ENCODE assay signal across 24 mouse cellular contexts in the genomic region with DNA sequence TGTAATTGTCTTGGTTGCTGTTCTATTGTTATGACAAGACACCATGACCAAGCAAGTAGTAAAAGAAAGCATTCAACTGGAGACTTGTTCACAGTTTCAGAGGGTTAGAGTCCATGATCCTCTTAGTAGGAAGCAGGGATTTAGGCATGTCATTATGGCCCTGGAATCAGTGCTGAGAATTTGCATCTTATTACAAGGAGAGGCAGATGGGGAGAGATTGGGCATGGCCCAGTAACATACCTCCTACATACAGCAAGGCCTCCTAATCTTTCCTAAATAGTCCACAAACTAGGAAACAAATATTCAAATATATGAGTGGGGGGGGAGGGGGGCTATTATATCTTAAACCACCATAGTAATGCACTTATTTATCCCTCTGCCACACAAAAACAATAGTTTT.
A peak's percentile ranks its signal among the peaks of the same experiment; 100 is the strongest.
DNase-seq lines count a peak whose midpoint lies in the region; ATAC-seq and TF ChIP-seq lines count a peak whose summit lies in the region.
"Had no signal": no experiment of that assay in that cellular context is flagged by ENCODE, and none has a peak within 500 bp of the region (broad histone marks: within the 10 kb centered on the region; RNA-seq: fewer than 3 reads in every experiment).

No protein-coding gene starts in this region.

- TF ChIP-seq CTCF in midbrain, postnatal 0 days (IDR thresholded peaks at IDR 0.05): no peak
- TF ChIP-seq CTCF in brain, embryonic 14.5 days (IDR thresholded peaks at IDR 0.05; ENCODE audit: borderline replicate concordance, extremely low read depth, insufficient read depth, insufficient read length): no peak

- H3K27me3 ChIP-seq in midbrain, embryonic 11.5 days (ENCODE audit: control insufficient read depth, insufficient read depth, low read length): no peaks in the 10 kb centered on the region
- no peaks in the 10 kb centered on the region for H3K27me3 ChIP-seq in midbrain, postnatal 0 days (ENCODE audit: insufficient read depth, low read length)
- H3K27me3 ChIP-seq in midbrain, embryonic 13.5 days: no peaks in the 10 kb centered on the region
- no peaks in the 10 kb centered on the region for H3K27me3 ChIP-seq in midbrain, embryonic 14.5 days (ENCODE audit: control insufficient read depth, insufficient read depth, low read length)
- H3K27me3 ChIP-seq: CH12.LX; embryonic facial prominence, embryonic 12.5 days; forebrain, embryonic 13.5 days; forebrain, embryonic 15.5 days had no signal

- no peaks in the 10 kb centered on the region for H3K4me1 ChIP-seq in midbrain, embryonic 11.5 days (ENCODE audit: control insufficient read depth, insufficient read depth, low read length)
- no peaks in the 10 kb centered on the region for H3K4me1 ChIP-seq in midbrain, postnatal 0 days (ENCODE audit: insufficient read depth, low read length)
- H3K4me1 ChIP-seq in midbrain, embryonic 13.5 days (replicated peaks): no peaks in the 10 kb centered on the region
- H3K4me1 ChIP-seq in midbrain, embryonic 14.5 days (ENCODE audit: control insufficient read depth, insufficient read depth, low read length): no peaks in the 10 kb centered on the region
- H3K4me1 ChIP-seq: embryonic facial prominence, embryonic 10.5 days; embryonic facial prominence, embryonic 12.5 days; forebrain, embryonic 13.5 days; forebrain, embryonic 15.5 days had no signal

- H3K9me3 ChIP-seq in midbrain, embryonic 11.5 days (ENCODE audit: control insufficient read depth, low read length): no peaks in the 10 kb centered on the region
- H3K9me3 ChIP-seq in midbrain, postnatal 0 days (ENCODE audit: low read length): no peaks in the 10 kb centered on the region
- H3K9me3 ChIP-seq in midbrain, embryonic 13.5 days: no peaks in the 10 kb centered on the region
- H3K9me3 ChIP-seq in midbrain, embryonic 14.5 days (ENCODE audit: control insufficient read depth, low read length): no peaks in the 10 kb centered on the region
- H3K9me3 ChIP-seq: embryonic facial prominence, embryonic 10.5 days; embryonic facial prominence, embryonic 12.5 days; forebrain, embryonic 13.5 days; forebrain, embryonic 15.5 days; G1E had no signal

- H3K4me2 ChIP-seq in midbrain, embryonic 11.5 days: no peak overlapping the region
- no peak overlapping the region for H3K4me2 ChIP-seq in midbrain, postnatal 0 days (ENCODE audit: low read depth, low read length, poor library complexity, severe bottlenecking)
- H3K4me2 ChIP-seq in midbrain, embryonic 13.5 days (replicated peaks): no peak overlapping the region
- no peak overlapping the region for H3K4me2 ChIP-seq in midbrain, embryonic 14.5 days (ENCODE audit: low read length)
- H3K4me2 ChIP-seq: embryonic facial prominence, embryonic 12.5 days; forebrain, embryonic 13.5 days; forebrain, embryonic 15.5 days had no signal

- H3K27ac ChIP-seq in midbrain, embryonic 11.5 days (ENCODE audit: low read depth, low read length): no peak overlapping the region
- no peak overlapping the region for H3K27ac ChIP-seq in midbrain, postnatal 0 days (ENCODE audit: low read depth, low read length)
- H3K27ac ChIP-seq in midbrain, embryonic 13.5 days: no peak overlapping the region
- no peak overlapping the region for H3K27ac ChIP-seq in midbrain, embryonic 14.5 days (replicated peaks; ENCODE audit: low read depth, low read length)
- H3K27ac ChIP-seq: embryonic facial prominence, embryonic 10.5 days; embryonic facial prominence, embryonic 12.5 days; forebrain, embryonic 13.5 days; forebrain, embryonic 15.5 days had no signal

- H3K36me3 ChIP-seq in midbrain, embryonic 11.5 days (ENCODE audit: control insufficient read depth, insufficient read depth, low read length): no peaks in the 10 kb centered on the region
- no peaks in the 10 kb centered on the region for H3K36me3 ChIP-seq in midbrain, postnatal 0 days (ENCODE audit: insufficient read depth, low read length)
- no peaks in the 10 kb centered on the region for H3K36me3 ChIP-seq in midbrain, embryonic 13.5 days
- H3K36me3 ChIP-seq in midbrain, embryonic 14.5 days (ENCODE audit: control insufficient read depth, insufficient read depth, low read length): no peaks in the 10 kb centered on the region
- H3K36me3 ChIP-seq: embryonic facial prominence, embryonic 10.5 days; embryonic facial prominence, embryonic 12.5 days; forebrain, embryonic 15.5 days; G1E had no signal

- ATAC-seq in midbrain, embryonic 11.5 days (ENCODE audit: low FRiP score): peak; percentile 61; the same call in 1 of the 2 replicates
- ATAC-seq in midbrain, postnatal 0 days (ENCODE audit: low FRiP score): no peak
- ATAC-seq in midbrain, embryonic 13.5 days: peak; percentile 53; the same call in 1 of the 2 replicates
- no peak for ATAC-seq in midbrain, embryonic 14.5 days (ENCODE audit: low FRiP score, low TSS enrichment)
- ATAC-seq: activated CD4-positive, CD25-positive, alpha-beta regulatory T cell, adult 4 months; CD4-positive, CD25-positive, alpha-beta regulatory T cell, adult 4 months; forebrain, embryonic 13.5 days; forebrain, embryonic 15.5 days; forebrain, postnatal 0 days; Patski had no signal

- TF ChIP-seq POLR2A in brain, embryonic 14.5 days (IDR thresholded peaks at IDR 0.05; ENCODE audit: borderline replicate concordance, extremely low read depth, insufficient read depth, insufficient read length, poor library complexity, severe bottlenecking): no peak

- no peak for DNase-seq in midbrain, embryonic 11.5 days (ENCODE audit: low spot score, missing footprints)
- no peak for DNase-seq in midbrain, postnatal 0 days (ENCODE audit: low spot score)
- no peak for DNase-seq in midbrain, embryonic 14.5 days
- DNase-seq in brain, embryonic 14.5 days (ENCODE audit: low read depth): peak; percentile 3
- DNase-seq: adrenal gland, adult 8-10 months; adrenal gland, postnatal 14 days; adrenal gland, postnatal 36 days; B cell, adult 2 months; cerebellum, adult 11-12 months; cerebellum, adult 2 months; cerebellum, adult 9-10 months; cerebellum, postnatal 10 days; cerebellum, postnatal 25 days; forebrain, postnatal 0 days had no signal

- no peak overlapping the region for H3K9ac ChIP-seq in midbrain, embryonic 11.5 days (ENCODE audit: low read length)
- H3K9ac ChIP-seq in midbrain, postnatal 0 days (replicated peaks; ENCODE audit: low read length, poor library complexity, severe bottlenecking): no peak overlapping the region
- H3K9ac ChIP-seq in midbrain, embryonic 13.5 days (replicated peaks): no peak overlapping the region
- H3K9ac ChIP-seq in midbrain, embryonic 14.5 days (replicated peaks; ENCODE audit: low read length): no peak overlapping the region
- H3K9ac ChIP-seq: embryonic facial prominence, embryonic 12.5 days; forebrain, embryonic 13.5 days; forebrain, embryonic 15.5 days; forebrain, postnatal 0 days had no signal

- H3K4me3 ChIP-seq in midbrain, embryonic 11.5 days (ENCODE audit: low read depth, low read length): no peak overlapping the region
- no peak overlapping the region for H3K4me3 ChIP-seq in midbrain, postnatal 0 days (ENCODE audit: low read depth, low read length)
- H3K4me3 ChIP-seq in midbrain, embryonic 13.5 days (replicated peaks): no peak overlapping the region
- no peak overlapping the region for H3K4me3 ChIP-seq in midbrain, embryonic 14.5 days (replicated peaks; ENCODE audit: low read depth, low read length)
- H3K4me3 ChIP-seq: embryonic facial prominence, embryonic 10.5 days; embryonic facial prominence, embryonic 12.5 days; forebrain, embryonic 13.5 days; forebrain, embryonic 15.5 days had no signal

Comparison
In these comparisons a context has a peak if more than half of its experiments do, and no peak if none do; other contexts are left out.
1. ATAC-seq: peak in midbrain, embryonic 11.5 days (single experiment) and midbrain, embryonic 13.5 days (single experiment); none in midbrain, postnatal 0 days (single experiment) and midbrain, embryonic 14.5 days (single experiment).